Mouse (Mus musculus): ENCODE measurements around the gene Utp14a. TPM values are rescaled to one million over a fixed set of nuclear protein-coding genes. Genes with fewer than 3 reads are reported as not detected.
"Not testable (repeated sequence)": the region's sequence is repeated elsewhere in the genome, so short reads cannot be mapped to it uniquely, and the experiment has no call there.

Utp14a gene
- total RNA-seq (2021), result 10 to 100 TPM; 14.9 to 15.9 TPM
- long read RNA-seq, experiment 1, transcript Utp14a-201 (15 exons, 2,507 nt), result major isoform, 11 of 16 reads
- long read RNA-seq, experiment 1, partial matches to known transcripts, result 3 of 16 reads
- long read RNA-seq, experiment 1, other reads (novel, unspliced or antisense), result 2 of 16 reads
- long read RNA-seq, experiment 2, transcript Utp14a-201 (15 exons, 2,507 nt), result major isoform, 9 of 10 reads
- long read RNA-seq, experiment 2, partial matches to known transcripts, result 1 of 10 reads
- long read RNA-seq, experiment 2, other reads (novel, unspliced or antisense), result 0 of 10 reads

DNA sequence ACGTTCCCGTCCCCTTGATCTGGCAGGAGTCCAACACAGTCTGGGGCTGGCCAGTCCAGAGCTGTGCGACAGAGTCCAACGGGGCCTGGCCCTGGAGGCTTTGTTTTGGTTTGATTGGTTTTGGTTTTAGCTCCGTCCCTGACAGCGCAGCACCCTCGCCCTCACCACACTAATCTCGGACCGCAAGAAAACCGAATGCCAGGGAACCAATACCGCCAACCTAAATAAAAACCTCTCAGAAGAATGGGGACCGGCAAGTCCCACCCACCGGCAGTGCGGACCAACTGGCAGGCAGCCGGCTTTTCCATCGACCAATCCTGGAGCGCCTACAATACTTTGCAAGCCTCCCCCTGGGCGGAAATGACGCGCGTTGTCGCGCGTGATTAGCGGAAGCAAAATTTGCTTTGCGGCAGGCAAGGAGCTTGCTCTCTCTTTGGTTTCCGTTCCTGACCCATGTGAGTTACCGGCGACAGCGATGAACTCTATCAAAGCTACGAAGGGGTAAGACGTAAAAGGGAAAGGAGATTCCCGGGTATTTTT is at the start of gene Utp14a:
Gene Utp14a, plus strand, starts transcription at position 395 of the 540 bp plus-strand sequence.
- DNase-seq (ENCODE audit: low spot score in 2 of 2), result peak; percentile 94 to 97
- intact Hi-C loops (cut with DNase I), result loop anchor here (10.0 kb wide), 1 partner anchor 262 kb away; no protein-coding TSS in a partner anchor

DNA sequence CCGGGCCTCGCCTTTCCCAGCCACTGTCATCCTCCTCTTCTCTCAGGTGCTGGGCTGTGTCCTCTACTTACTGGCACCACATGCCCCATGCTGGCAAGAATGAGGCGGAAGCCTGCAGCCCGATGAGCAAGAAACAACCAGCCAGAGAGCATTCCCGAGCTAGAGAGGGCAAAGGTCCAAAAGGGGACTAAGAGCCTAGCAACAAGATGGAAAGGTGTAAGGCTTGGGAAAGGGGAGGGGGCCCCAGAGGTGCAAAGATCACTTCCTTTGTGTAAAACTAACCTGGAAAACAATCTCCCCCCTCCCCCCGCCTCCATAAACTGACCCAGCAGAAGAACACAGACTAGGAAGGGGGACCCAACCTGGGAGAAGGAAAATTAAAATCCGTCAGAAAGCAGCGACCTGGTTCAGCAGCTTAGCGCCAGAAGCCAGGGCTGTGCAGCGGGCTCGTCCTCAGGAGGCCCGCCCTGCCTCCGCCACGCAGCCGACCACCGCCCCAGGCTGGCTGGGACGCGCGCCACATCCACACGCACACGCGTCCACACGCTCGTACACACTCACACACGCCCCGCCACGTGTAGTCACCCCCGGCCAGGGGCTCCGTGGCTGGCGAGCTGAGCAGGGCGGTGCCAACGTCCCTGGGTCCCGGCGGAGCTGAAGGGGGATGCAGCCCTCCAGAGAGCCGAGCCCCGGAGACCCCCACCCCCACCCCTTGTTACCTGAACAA is 48.7 kb upstream of the Utp14a start:
- intact Hi-C loops (cut with DNase I), result no loop called here
- DNase-seq (ENCODE audit: low spot score in 2 of 2), result peak in 1 of 2 experiments; percentile 19

DNA sequence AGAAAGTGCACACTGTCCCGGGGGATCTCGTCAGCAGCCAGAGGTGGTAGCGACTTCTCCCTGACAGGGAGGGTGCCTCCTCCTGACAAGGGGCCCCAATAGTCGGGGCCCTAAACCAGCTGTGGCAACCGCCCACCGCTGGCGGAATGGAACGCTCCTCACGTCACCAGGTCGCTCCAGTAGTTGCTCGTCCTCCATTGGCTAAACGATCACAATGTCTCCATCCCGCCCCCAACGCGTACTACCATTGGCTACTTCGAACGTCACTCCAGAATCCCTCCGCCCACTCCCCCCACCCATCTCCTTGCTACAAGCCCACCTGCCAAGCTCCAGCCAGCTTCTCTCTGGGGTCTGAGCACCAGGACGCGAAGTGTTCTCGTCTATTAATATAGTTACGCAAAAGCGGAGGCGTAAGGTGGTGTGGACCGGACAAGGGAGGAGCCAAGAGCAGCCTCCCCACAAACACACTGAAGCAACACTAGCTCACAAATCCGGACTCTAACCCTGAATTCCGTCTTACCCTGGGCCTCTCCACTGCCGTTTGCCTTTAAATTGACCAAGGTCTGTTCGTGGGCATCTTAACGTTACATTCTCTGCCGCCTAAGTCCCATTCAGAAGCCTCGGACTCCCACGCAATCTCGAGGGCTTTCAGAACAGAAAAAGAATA is 48.0 kb upstream of the Utp14a start, which contains the start of gene Zdhhc9:
Gene Zdhhc9, minus strand, starts transcription at position 360 of the 667 bp plus-strand sequence.
- intact Hi-C loops (cut with DNase I), result no loop called here
- DNase-seq (ENCODE audit: low spot score in 2 of 2), result peak; percentile 88 to 91

DNA sequence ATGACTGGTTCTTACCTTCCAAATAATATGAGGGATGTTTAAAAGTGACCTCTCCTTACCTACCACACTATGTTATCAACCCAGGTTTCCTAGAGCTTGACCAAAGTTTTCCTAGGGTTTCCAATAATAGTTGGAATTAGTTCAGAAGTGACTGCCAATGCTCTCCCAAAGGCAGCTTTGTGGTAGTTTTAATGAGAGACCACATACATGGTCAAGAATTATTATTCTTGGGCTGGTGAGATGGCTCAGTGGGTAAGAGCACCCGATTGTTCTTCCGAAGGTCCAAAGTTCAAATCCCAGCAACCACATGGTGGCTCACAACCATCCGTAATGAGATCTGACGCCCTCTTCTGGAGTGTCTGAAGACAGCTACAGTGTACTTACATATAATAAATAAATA is 46.9 kb upstream of the Utp14a start:
- intact Hi-C loops (cut with DNase I), result not testable (repeated sequence)

DNA sequence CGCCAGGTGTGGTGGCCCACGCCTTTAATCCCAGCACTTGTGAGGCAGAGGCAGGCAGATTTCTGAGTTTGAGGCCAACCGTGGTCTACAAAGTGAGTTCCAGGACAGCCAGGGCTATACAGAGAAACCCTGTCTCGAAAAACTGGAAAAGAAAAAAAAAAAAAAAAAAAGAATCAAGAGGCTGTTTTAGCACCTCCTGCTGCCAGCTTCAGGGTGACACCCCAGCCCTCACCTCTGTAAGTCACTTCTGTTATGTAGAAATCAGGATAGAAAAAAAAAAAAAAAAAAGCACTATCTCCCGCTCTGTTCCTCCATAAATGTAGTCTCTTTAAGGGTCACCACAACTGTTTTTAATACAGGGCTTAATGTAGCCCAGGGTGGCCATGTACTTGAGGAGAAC is 37.2 kb upstream of the Utp14a start:
- intact Hi-C loops (cut with DNase I), result no loop called here

More for the DNA sequence above, 46.9 kb upstream of the Utp14a start:
- not testable (repeated sequence) for DNase-seq (ENCODE audit: low spot score in 2 of 2)

DNA sequence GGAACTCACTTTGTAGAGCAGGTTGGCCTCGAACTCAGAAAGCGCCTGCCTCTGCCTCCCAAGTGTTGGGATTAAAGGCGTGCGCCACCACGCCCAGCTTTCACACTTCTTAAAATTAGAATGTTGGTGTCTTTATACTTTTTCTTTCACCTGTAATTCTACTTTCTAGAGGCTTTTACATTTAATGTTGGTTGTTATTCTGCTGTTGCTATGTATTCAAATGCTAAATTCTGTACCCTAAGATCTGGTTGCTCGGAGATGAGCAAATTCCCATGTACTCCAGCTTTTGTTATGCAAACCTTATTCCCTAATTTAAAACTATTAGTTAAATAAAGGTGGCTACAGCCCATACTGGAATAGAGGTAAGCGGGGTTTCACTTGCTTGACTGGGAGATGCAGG is 34.0 kb upstream of the Utp14a start:
- no peak for DNase-seq (ENCODE audit: low spot score in 2 of 2)
- intact Hi-C loops (cut with DNase I), result no loop called here

More for the DNA sequence above, 37.2 kb upstream of the Utp14a start:
- no peak for DNase-seq (ENCODE audit: low spot score in 2 of 2)

DNA sequence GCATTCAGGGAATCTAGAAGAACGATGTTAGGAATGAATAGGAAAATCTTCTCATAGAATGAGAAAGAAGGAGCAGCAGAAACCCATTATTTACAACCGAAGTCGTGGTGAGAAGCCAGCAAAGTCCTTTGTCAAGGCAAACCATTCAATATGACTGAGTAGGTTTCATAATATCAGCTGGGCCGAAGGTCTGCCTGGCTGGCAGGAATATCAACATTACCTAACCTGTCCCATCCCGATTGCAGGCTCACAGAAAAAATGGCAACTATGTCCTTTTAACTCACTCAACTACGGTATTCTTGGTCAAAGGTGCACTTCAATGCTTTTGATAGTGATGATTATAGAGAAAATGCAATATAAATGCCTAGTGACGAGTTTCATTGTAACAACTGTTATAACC is 30.4 kb upstream of the Utp14a start:
- intact Hi-C loops (cut with DNase I), result no loop called here
- no peak for DNase-seq (ENCODE audit: low spot score in 2 of 2)

DNA sequence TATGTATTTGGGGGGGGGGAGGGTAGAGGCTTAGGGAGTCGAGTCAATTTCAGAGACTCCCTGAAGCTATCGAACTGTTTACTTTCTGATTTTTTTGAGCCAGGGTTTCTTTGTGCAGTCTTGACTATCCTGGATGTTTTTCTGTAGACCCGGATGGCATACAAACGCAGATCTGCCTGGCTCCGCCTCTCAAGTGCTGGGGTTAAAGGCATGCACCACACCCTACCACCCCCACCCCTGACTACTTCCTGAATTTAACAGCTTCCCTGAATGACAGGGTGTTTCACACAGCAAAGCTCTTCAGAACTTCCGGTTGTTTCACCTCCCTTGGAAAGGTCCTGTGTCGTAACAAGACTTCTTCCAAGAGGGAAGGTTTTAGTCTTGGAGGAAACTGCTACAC is 22.2 kb upstream of the Utp14a start:
- DNase-seq (ENCODE audit: low spot score in 2 of 2), result no peak

DNA sequence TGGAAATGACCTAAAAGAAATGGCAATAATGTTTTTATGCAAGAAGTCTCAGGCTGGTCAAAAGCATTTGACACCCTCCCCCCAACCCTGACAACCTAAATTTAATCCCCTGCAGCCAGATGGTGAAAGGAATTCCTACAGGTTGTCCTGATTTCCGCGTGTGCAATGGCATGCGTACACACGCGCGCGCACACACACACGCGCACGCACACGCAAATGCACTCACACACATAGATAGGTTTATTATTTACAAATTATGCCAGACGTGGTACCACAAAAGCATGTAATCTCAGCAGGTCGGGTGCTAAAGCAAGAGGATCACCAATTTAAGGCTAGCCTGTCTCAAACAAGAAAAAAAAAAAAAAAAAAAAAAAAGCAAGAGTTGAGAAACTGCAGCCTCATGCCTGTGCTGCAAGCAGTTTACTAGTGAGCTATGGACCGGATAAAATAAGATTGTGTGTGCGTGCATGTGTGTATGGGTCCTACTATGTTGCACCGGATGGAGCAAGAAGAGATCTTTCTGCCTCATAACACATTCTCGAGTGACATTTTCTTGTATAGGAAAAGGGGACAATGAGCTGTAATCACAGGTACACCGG is 733 bp upstream of the Utp14a start:
- intact Hi-C loops (cut with DNase I), result loop anchor here (10.0 kb wide), 1 partner anchor 261 kb away; no protein-coding TSS in a partner anchor
- DNase-seq (ENCODE audit: low spot score in 2 of 2), result peak in 1 of 2 experiments; percentile 10

More for the DNA sequence above, 22.2 kb upstream of the Utp14a start:
- intact Hi-C loops (cut with DNase I), result no loop called here

DNA sequence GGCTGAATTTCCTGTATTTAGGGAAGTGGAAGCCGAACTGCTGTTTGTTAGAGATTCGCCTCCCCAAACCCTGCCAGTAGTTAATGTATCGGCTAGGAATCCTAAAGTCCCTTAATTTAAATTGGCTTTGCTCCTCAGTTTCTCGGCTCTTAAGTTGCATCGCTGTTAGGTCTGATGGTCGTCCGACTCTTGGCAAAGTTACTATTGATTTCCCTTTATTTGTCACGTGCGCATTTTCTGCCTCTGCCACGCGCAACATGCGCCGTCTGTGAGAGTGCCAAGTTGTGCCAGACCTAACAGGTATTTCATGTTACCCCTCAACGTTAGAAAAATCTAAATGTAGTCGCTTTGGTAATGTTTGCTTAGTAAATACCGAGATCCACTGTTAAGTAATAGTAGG is 349 bp downstream of the Utp14a start:
- intact Hi-C loops (cut with DNase I), result loop anchor here (10.0 kb wide), 1 partner anchor 262 kb away; no protein-coding TSS in a partner anchor
- DNase-seq (ENCODE audit: low spot score in 2 of 2), result no peak

DNA sequence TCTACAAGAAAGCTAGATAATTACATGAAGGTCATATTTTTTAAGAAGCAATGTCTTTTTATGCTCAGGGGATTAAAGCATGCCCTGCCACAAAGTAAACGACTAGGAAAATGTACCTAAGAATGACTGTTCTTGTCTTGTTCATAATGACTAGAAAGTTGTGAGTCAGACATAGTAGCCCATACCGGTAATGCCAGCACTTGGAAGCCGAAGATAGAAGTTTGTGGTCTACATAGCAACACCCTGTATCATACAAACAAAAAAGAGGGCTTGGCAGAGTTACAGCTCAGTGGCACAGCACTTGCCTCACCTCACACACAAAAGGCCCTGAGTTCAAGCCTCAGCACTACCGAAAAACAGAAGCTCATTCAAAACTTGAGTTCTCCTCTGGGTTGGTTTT is 15.0 kb downstream of the Utp14a start:
- intact Hi-C loops (cut with DNase I), result no loop called here
- DNase-seq (ENCODE audit: low spot score in 2 of 2), result no peak

DNA sequence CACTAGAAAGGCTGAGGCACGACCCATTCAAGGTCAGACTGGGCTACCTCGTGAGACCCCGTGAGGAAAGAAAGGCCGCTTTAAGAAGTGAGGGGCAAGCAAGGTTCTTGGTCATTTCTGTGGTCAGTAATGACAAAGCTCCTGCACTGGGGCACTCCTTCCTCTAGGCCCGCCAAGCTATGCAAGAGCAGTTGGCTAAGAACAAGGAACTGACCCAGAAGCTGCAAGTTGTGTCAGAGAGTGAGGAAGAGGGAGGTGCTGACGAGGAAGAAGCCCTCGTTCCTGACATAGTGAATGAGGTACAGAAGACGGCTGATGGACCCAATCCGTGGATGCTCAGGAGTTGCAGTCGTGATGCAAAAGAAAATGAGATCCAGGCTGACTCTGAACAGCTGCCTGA is 18.0 kb downstream of the Utp14a start:
- no peak for DNase-seq (ENCODE audit: low spot score in 2 of 2)
- intact Hi-C loops (cut with DNase I), result no loop called here

DNA sequence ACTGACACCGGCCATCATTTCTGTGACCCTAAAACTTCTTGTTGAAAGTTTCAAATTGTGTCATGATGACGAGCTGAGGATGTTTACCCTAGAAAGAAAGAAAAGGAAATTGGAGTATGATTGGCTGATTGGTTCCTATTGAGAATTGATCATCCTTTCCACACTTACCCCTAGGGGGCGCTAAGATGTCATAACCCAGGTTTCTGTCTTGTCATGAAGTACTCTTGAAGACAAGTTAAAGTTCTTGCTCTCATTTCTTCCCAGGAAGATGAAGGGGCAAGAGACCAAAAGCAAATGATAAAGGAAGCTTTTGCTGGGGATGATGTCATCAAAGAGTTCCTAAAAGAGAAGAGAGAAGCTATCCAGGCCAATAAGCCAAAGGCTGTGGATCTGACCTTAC is 21.4 kb downstream of the Utp14a start:
- peak; percentile 35 to 37 for DNase-seq (ENCODE audit: low spot score in 2 of 2)
- intact Hi-C loops (cut with DNase I), result no loop called here

DNA sequence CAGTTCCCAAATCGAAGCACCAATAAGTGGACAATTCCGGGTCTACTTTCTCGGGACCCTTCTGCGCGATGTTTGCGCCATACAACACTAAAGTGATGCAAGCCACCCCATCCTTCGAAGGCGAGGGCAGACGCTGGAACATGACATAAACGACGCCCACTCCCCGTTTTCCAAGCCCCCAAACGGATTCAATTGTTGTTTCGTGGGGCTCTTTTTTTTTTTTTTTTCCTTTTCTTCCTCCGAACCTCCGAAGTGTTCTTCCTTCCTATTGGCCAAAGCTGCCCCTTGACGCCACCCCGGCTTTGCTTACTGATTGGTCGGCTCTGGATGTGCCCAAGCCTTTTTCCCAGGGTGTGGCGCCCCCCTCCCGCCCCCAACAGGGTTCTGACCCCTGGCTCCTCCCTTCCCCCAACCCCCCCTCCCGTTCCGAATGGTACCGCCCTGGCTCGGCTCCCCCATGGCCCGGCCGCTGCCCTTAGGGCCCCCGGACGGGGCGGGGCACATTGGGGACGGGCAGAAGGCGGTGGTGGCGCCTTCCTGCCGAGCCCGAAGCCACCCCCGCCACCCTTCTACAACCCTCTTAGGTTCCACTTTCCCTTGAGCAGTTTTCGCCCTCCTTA is 27.8 kb downstream of the Utp14a start:
- intact Hi-C loops (cut with DNase I), result loop anchor here (5.0 kb wide), 2 partner anchors 58 to 98 kb away; partner anchors contain the start of gene Bcorl1
- DNase-seq (ENCODE audit: low spot score in 2 of 2), result peak; percentile 54 to 72

DNA sequence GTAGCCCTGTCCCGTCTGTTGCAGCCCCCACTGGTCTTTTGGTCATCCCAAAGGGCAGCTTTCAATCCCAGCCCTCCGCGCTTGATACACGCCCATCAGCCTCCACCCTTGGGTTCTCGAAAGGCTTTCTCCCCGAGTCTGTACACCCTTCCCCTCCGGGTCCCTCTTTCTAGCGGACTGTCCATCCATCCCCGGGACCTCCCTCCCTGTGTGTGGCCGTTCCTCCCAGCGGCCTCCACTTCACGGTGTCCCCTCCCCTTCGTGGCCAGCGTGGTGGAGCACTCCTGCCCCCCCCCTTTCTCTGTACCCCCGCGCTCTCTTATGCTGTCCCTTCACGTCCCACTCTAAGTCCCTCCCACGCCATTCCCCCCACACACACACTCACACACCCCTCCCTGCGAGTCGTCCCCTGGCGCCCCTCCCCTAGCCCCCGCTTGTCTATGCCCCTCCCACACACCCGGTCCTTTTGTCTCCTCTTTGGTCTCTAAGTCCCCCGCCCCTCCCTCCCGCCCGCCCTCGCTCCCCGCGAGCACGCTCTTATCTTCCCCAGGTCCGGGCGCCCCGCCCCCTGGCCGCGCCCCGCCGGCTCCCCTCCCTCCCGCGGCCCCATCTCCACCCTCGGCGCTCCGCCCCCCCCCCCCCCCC is 28.5 kb downstream of the Utp14a start:
- DNase-seq (ENCODE audit: low spot score in 2 of 2), result peak; percentile 26 to 29
- intact Hi-C loops (cut with DNase I), result loop anchor here (5.0 kb wide), 2 partner anchors 57 to 97 kb away; partner anchors contain the start of gene Bcorl1

DNA sequence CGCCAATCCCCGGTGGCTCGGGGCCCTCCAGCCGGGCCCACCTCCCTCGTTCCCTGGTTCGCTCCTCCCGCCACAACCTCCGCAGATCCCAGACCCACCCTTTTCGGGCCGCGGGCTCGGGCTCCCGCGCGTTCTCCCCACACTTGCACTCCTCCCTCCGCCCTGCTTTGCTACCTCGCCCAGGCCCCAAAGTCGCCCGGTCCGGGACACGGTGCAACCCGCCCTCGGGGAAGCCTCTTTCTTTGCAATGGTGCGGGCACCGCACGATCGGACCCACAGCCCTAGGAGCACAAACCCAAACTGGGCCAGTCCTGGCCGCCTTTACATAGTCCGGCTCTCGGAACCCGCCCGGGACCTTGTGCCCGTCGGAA is 29.0 kb downstream of the Utp14a start:
- intact Hi-C loops (cut with DNase I), result loop anchor here (5.0 kb wide), 2 partner anchors 57 to 97 kb away; partner anchors contain the start of gene Bcorl1
- peak in 1 of 2 experiments; percentile 7 for DNase-seq (ENCODE audit: low spot score in 2 of 2)

DNA sequence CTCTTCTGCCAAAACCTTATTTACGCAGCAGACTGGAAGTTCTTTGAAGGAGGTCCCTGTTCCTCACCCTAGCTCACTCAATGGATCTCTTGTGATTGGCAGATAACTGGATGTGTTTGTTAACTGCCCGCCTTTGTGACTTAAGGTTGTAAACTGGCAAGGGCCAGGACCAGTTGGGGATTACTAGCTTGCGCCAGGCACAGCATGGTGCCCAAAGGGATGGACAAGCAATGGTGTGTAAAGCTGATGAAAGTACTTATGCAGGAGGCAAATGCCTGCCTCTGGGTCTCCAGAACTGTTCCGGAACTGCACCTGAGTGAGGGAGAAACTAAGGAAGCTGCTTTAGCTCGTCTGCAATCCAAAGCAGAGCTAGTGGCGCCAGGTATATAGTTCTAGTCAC is 29.8 kb downstream of the Utp14a start:
- intact Hi-C loops (cut with DNase I), result loop anchor here (5.0 kb wide), 2 partner anchors 56 to 96 kb away; partner anchors contain the start of gene Bcorl1
- no peak for DNase-seq (ENCODE audit: low spot score in 2 of 2)

DNA sequence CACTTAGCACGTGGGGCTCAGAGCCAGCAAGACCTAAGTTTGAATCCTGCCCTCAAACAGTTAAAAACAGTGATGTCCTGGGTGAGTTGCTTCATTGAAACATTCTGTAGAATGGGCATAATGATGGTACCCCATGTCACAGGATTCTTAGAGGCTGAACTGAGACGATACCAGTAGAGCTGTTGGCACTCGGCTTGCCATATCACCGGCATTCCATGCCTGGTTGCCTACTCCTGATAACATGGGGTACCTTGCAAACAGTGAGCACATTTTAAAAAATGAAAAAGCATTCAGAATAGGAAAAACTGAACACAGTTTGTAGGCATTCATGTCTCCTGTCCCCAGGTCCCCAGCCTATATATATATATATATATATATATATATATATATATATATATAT is 31.3 kb downstream of the Utp14a start:
- DNase-seq (ENCODE audit: low spot score in 2 of 2), result no peak
- intact Hi-C loops (cut with DNase I), result loop anchor here (5.0 kb wide), 2 partner anchors 54 to 94 kb away; partner anchors contain the start of gene Bcorl1
